Mouse (Mus musculus): ENCODE data around the gene Xrn1.

DNA sequence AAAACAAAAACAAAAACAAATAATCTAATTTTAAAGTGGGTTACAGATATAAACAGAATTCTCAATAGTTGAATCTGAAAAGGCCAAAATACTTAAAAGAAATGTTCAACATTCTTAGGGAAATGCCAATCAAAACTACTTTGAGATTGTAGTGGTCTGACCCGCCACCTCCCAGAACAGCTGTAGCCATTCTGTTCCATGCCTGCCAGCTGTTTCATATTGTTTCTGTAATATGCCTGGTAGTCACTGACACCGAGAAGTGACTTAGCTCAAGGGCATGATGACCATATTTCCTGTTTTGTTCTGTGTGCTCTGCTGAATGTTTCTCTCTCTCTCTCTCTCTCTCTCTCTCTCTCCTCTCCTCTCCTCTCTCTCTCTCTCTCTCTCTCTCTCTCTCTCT, 112.9 kb downstream of the Xrn1 start:
- no peak for TF ChIP-seq GATA1 (IDR thresholded peaks at IDR 0.05; ENCODE audit: borderline replicate concordance, low read length)
- TF ChIP-seq FLI1 (IDR thresholded peaks at IDR 0.05; ENCODE audit: low read length): no peak

Data from megakaryocyte, embryonic 14.5 days (primary cell).